Mouse (Mus musculus): ENCODE measurements around the gene BC147527.
"Not testable (repeated sequence)": the region's sequence is repeated elsewhere in the genome, so short reads cannot be mapped to it uniquely, and the experiment has no call there.

Gene BC147527

GRCm38 (mm10) chr13:120299991-120300442 lies at the start of gene BC147527:
Gene BC147527, plus strand, starts transcription at chr13:120300392.
- peak; percentile 24 to 32 for DNase-seq (ENCODE audit: low spot score in 2 of 2)

- DNase-seq (ENCODE audit: low spot score in 2 of 2): not testable (repeated sequence)
These were observed 48.8 kb upstream of the BC147527 start for GRCm38 (mm10) chr13:120251208-120251924.

GRCm38 (mm10) chr13:120258817-120259658 lies 41.2 kb upstream of the BC147527 start:
- peak in 1 of 2 experiments; percentile 2 for DNase-seq (ENCODE audit: low spot score in 2 of 2)

- DNase-seq (ENCODE audit: low spot score in 2 of 2): peak in 1 of 2 experiments; percentile 7
These were observed 40.5 kb upstream of the BC147527 start for GRCm38 (mm10) chr13:120259718-120260117.

GRCm38 (mm10) chr13:120262870-120263269 lies 37.3 kb upstream of the BC147527 start, which contains the start of gene AF067061:
Gene AF067061, plus strand, starts transcription at chr13:120263114.
- DNase-seq (ENCODE audit: low spot score in 2 of 2): not testable (repeated sequence)

GRCm38 (mm10) chr13:120277837-120278236 lies 22.4 kb upstream of the BC147527 start:
- not testable (repeated sequence) for DNase-seq (ENCODE audit: low spot score in 2 of 2)

- DNase-seq (ENCODE audit: low spot score in 2 of 2): no peak
These were observed 21.4 kb upstream of the BC147527 start for GRCm38 (mm10) chr13:120278784-120279183.

GRCm38 (mm10) chr13:120299324-120299894 lies 783 bp upstream of the BC147527 start:
- DNase-seq (ENCODE audit: low spot score in 2 of 2): no peak

- DNase-seq (ENCODE audit: low spot score in 2 of 2): no peak
These were observed 661 bp downstream of the BC147527 start for GRCm38 (mm10) chr13:120300853-120301252.

- no peak for DNase-seq (ENCODE audit: low spot score in 2 of 2)
These were observed 10.6 kb downstream of the BC147527 start for GRCm38 (mm10) chr13:120310749-120311148.

- peak in 1 of 2 experiments; percentile 18 for DNase-seq (ENCODE audit: low spot score in 2 of 2)
These were observed 13.4 kb downstream of the BC147527 start for GRCm38 (mm10) chr13:120313584-120313983.

- not testable (repeated sequence) for DNase-seq (ENCODE audit: low spot score in 2 of 2)
These were observed 16.4 kb downstream of the BC147527 start, which contains the start of gene Tcstv3 for GRCm38 (mm10) chr13:120316578-120316977. Gene Tcstv3, plus strand, starts transcription at chr13:120316878.

GRCm38 (mm10) chr13:120320183-120320582 lies 20.0 kb downstream of the BC147527 start:
- DNase-seq (ENCODE audit: low spot score in 2 of 2): no peak

- no peak for DNase-seq (ENCODE audit: low spot score in 2 of 2)
These were observed 20.5 kb downstream of the BC147527 start for GRCm38 (mm10) chr13:120320721-120321120.

Data from natural killer cell, adult 2 months (primary cell).